In the genomic region with DNA sequence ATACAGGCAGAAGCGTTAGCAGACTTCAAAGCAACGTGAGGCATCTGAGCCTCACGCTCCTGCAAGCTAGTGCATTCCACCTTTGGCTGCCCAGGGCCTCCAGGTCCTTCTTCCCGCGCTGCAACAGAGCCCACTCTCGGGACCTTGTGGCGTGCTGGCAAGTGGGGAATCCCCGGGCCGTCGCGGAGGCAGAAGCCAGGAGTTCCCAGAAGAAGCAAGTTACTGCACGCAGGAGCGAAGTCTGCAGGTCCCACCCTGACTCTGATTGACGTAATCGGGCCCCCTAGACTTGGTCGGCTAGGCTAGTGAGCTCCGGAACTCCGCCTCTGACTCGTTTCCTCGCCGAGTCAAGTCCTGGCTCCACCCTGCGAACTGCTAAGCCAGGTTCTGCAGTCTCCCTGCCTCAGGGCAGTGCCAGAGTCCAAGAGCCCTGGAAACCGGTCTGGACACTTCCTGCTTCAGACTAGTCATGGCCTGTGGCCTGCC, we compare ENCODE assay signal across 8 mouse cellular contexts. TPM values are rescaled to one million over a fixed set of nuclear protein-coding genes. Genes with fewer than 3 reads are reported as not detected.
DNase-seq lines count a peak whose midpoint lies in the region; ATAC-seq and TF ChIP-seq lines count a peak whose summit lies in the region.

No protein-coding gene starts in this region.

- WGBS in heart, postnatal 0 days: under 1% methylated on average over 23 of the region's 23 CpGs

- peak overlapping the region; percentile 87 for H3K27ac ChIP-seq in heart, postnatal 0 days (ENCODE audit: low read depth)

- peaks cover 13% of the 10 kb centered on the region; the same call in 1 of the 2 replicates for H3K4me1 ChIP-seq in heart, postnatal 0 days (ENCODE audit: control insufficient read depth, insufficient read depth)

- H3K4me3 ChIP-seq in heart, postnatal 0 days (ENCODE audit: low read depth, low read length): peak overlapping the region; percentile 40

- TF ChIP-seq EP300 in heart, postnatal 0 days (IDR thresholded peaks at IDR 0.05; ENCODE audit: low read depth): peak; percentile 76

- H3K9ac ChIP-seq in heart, postnatal 0 days (replicated peaks; ENCODE audit: low read depth, low read length): peak overlapping the region; percentile 49

- H3K4me2 ChIP-seq in heart, postnatal 0 days (ENCODE audit: low read depth, low read length): peak overlapping the region; percentile 59

- H3K9me3 ChIP-seq in heart, postnatal 0 days (replicated peaks; ENCODE audit: control insufficient read depth, low read length): no peaks in the 10 kb centered on the region

- ATAC-seq in erythroblast, adult 5-6 weeks (replicated peaks; ENCODE audit: low FRiP score, poor library complexity, severe bottlenecking): peak; percentile 71
- peak; percentile 64 for ATAC-seq in heart, postnatal 0 days (ENCODE audit: insufficient read depth, low read depth)
- peak; percentile 69 for ATAC-seq in megakaryocyte-erythroid progenitor cell, adult 5-6 weeks (replicated peaks; ENCODE audit: low FRiP score, low TSS enrichment, poor library complexity, severe bottlenecking)

- DNase-seq in 3T3-L1 (ENCODE audit: low read depth, low spot score): peak; percentile 97
- peak; percentile 82 for DNase-seq in adipocyte (ENCODE audit: low spot score)
- DNase-seq in heart, postnatal 0 days (ENCODE audit: low spot score): peak; percentile 82
- peak; percentile 91 to 96 for DNase-seq in kidney, postnatal 36 days
- DNase-seq in spleen, postnatal 14 days (ENCODE audit: low spot score in 2 of 2): peak; percentile 47 to 59
- DNase-seq in layer of hippocampus, postnatal 25 days (ENCODE audit: extremely low spot score in 1 of 2, low spot score in 1 of 2): no peak

- no peak for TF ChIP-seq CTCF in heart, postnatal 0 days (IDR thresholded peaks at IDR 0.05; ENCODE audit: low read depth)

- no peaks in the 10 kb centered on the region for H3K36me3 ChIP-seq in heart, postnatal 0 days (replicated peaks; ENCODE audit: control insufficient read depth, insufficient read depth, low read length)

- H3K27me3 ChIP-seq in heart, postnatal 0 days (ENCODE audit: control insufficient read depth, insufficient read depth, low read length): no peaks in the 10 kb centered on the region

RNA-seq across cellular contexts. Expression of a gene that starts 6.0 kb away (rescaled TPM):
- 17.8 and 22.9 TPM in 2 replicates for total RNA-seq in erythroblast, adult 5-6 weeks (2015; ENCODE audit: low replicate concordance)
- 9.2 and 14.8 TPM in 2 replicates for total RNA-seq in erythroblast, adult 5-6 weeks (2017; ENCODE audit: low replicate concordance)
- total RNA-seq in heart, postnatal 0 days (2014; rRNA removed; ENCODE audit: low replicate concordance): 17.0 and 23.2 TPM in 2 replicates
- polyA plus RNA-seq in heart, postnatal 0 days (2015; fragmentation: Nextera tagmentation; extraction: Ambion mirVana): 33.3 and 38.3 TPM in 2 replicates
- 23.2 and 27.2 TPM in 2 replicates for total RNA-seq in megakaryocyte-erythroid progenitor cell, adult 5-6 weeks (2014; fragmentation: Nextera tagmentation)
- total RNA-seq in megakaryocyte-erythroid progenitor cell, adult 5-6 weeks (2017): 47.1 and 60.7 TPM in 2 replicates
- 1 to 10 TPM; 8.8 to 9.6 TPM for total RNA-seq in layer of hippocampus, postnatal 25 days (2021)

RNA-seq across cellular contexts. Expression of a gene that starts 29.4 kb away (rescaled TPM):
- total RNA-seq in erythroblast, adult 5-6 weeks (2015; ENCODE audit: low replicate concordance): 9.8 and 16.9 TPM in 2 replicates
- 18.3 and 21.5 TPM in 2 replicates for total RNA-seq in erythroblast, adult 5-6 weeks (2017; ENCODE audit: low replicate concordance)
- 98.3 and 116 TPM in 2 replicates for total RNA-seq in heart, postnatal 0 days (2014; rRNA removed; ENCODE audit: low replicate concordance)
- 28.4 and 29.5 TPM in 2 replicates for polyA plus RNA-seq in heart, postnatal 0 days (2015; fragmentation: Nextera tagmentation; extraction: Ambion mirVana)
- 170 and 181 TPM in 2 replicates for total RNA-seq in megakaryocyte-erythroid progenitor cell, adult 5-6 weeks (2014; fragmentation: Nextera tagmentation)
- 94.9 and 126 TPM in 2 replicates for total RNA-seq in megakaryocyte-erythroid progenitor cell, adult 5-6 weeks (2017)
- 100 to 1,000 TPM in 1 of 2 experiments, 10 to 100 TPM in 1; 83.4 to 101 TPM for total RNA-seq in layer of hippocampus, postnatal 25 days (2021)

RNA-seq across cellular contexts. Expression of a gene that starts 31.0 kb away (rescaled TPM):
- total RNA-seq in erythroblast, adult 5-6 weeks (2015; ENCODE audit: low replicate concordance): 12.7 and 19.9 TPM in 2 replicates
- 8.2 and 13.1 TPM in 2 replicates for total RNA-seq in erythroblast, adult 5-6 weeks (2017; ENCODE audit: low replicate concordance)
- 68.0 and 83.6 TPM in 2 replicates for total RNA-seq in heart, postnatal 0 days (2014; rRNA removed; ENCODE audit: low replicate concordance)
- polyA plus RNA-seq in heart, postnatal 0 days (2015; fragmentation: Nextera tagmentation; extraction: Ambion mirVana): 6.2 and 6.9 TPM in 2 replicates
- 71.6 and 76.7 TPM in 2 replicates for total RNA-seq in megakaryocyte-erythroid progenitor cell, adult 5-6 weeks (2014; fragmentation: Nextera tagmentation)
- 35.8 and 51.5 TPM in 2 replicates for total RNA-seq in megakaryocyte-erythroid progenitor cell, adult 5-6 weeks (2017)
- total RNA-seq in layer of hippocampus, postnatal 25 days (2021): 10 to 100 TPM; 88.9 to 91.0 TPM

RNA-seq across cellular contexts. Expression of a gene that starts 44.6 kb away (rescaled TPM):
- total RNA-seq in erythroblast, adult 5-6 weeks (2015; ENCODE audit: low replicate concordance): 37.4 and 40.3 TPM in 2 replicates
- total RNA-seq in erythroblast, adult 5-6 weeks (2017; ENCODE audit: low replicate concordance): 43.1 and 44.2 TPM in 2 replicates
- total RNA-seq in heart, postnatal 0 days (2014; rRNA removed; ENCODE audit: low replicate concordance): 4.4 and 4.8 TPM in 2 replicates
- 8.7 and 9.8 TPM in 2 replicates for polyA plus RNA-seq in heart, postnatal 0 days (2015; fragmentation: Nextera tagmentation; extraction: Ambion mirVana)
- 44.2 and 65.2 TPM in 2 replicates for total RNA-seq in megakaryocyte-erythroid progenitor cell, adult 5-6 weeks (2014; fragmentation: Nextera tagmentation)
- total RNA-seq in megakaryocyte-erythroid progenitor cell, adult 5-6 weeks (2017): 9.5 and 10.1 TPM in 2 replicates
- 1 to 10 TPM; 2.1 to 2.8 TPM for total RNA-seq in layer of hippocampus, postnatal 25 days (2021)

Comparison
In these comparisons a context has a peak if more than half of its experiments do, and no peak if none do; other contexts are left out.
1. DNase-seq: peak in 3T3-L1 (single experiment), adipocyte (single experiment), heart, postnatal 0 days (single experiment), kidney, postnatal 36 days (2 of 2) and spleen, postnatal 14 days (2 of 2); none in layer of hippocampus, postnatal 25 days (0 of 2).
2. Peak in every context shown above with its lines, with median percentiles within 50 percentile points of each other: ATAC-seq.